Mouse (Mus musculus) heart, embryonic 16.5 days (tissue): ENCODE data around the gene Gm20517. TPM values are rescaled to one million over a fixed set of nuclear protein-coding genes. Genes with fewer than 3 reads are reported as not detected.
A peak's percentile ranks its signal among the peaks of the same experiment; 100 is the strongest.

ENCODE experiments used
- ATAC-seq: fragments of 200-750 bp; cut with Nextera tagmentation; replicated peaks from 2 replicates; pipeline ENCODE4 v1.8.0; 2017; ENCODE audit warnings: moderate number of reproducible peaks; ENCODE audit not compliant: insufficient read depth, low FRiP score; ENCODE audit errors: extremely low read depth
- H3K27ac ChIP-seq: fragments of 300-500 bp; sonication (generic); 2 replicates; pipeline ENCODE4 v1.5.1; 2014; ENCODE audit warnings: mild to moderate bottlenecking, low read length, control low read depth, moderate library complexity
- H3K27me3 ChIP-seq: fragments of 300-500 bp; sonication (generic); 2 replicates; pipeline ENCODE4 v1.6.1; 2014; ENCODE audit warnings: low read length, mixed read lengths; ENCODE audit not compliant: control insufficient read depth, insufficient read depth
- H3K36me3 ChIP-seq: fragments of 300-500 bp; sonication (generic); 2 replicates; pipeline ENCODE4 v1.6.1; 2014; ENCODE audit not compliant: control insufficient read depth, insufficient read depth
- H3K4me1 ChIP-seq: fragments of 300-500 bp; sonication (generic); 2 replicates; pipeline ENCODE4 v1.6.1; 2014; ENCODE audit warnings: low read length, mixed read lengths; ENCODE audit not compliant: control insufficient read depth, insufficient read depth
- H3K4me2 ChIP-seq: fragments of 300-500 bp; sonication (generic); 2 replicates; pipeline ENCODE4 v1.6.1; 2014; ENCODE audit warnings: low read depth, mild to moderate bottlenecking, control low read depth, low read length
- H3K4me3 ChIP-seq: fragments of 300-500 bp; sonication (generic); 2 replicates; pipeline ENCODE4 v1.5.1; 2014; ENCODE audit warnings: mild to moderate bottlenecking, control low read depth, low read length
- H3K9ac ChIP-seq: fragments of 300-500 bp; sonication (generic); 2 replicates; pipeline ENCODE4 v1.6.1; 2014; ENCODE audit warnings: low read length, control low read depth
- H3K9me3 ChIP-seq: fragments of 300-500 bp; sonication (generic); replicated peaks from 2 replicates; pipeline ENCODE4 v1.6.1; 2016; ENCODE audit warnings: low read length; ENCODE audit not compliant: control insufficient read depth
- WGBS: fragments of 180-500 bp; shearing (Covaris S2); extraction: QIAGEN DNeasy Blood & Tissue Kit; methylation state at CpG from one replicate; pipeline ENCODE4 v1.1.7; 2014; 5-methylcytosine and 5-hydroxymethylcytosine counted together
- polyA plus RNA-seq: library from polyadenylated mRNA; unstranded; fragments of >200 nt; fragmentation: Nextera tagmentation; extraction: Ambion mirVana; gene quantifications from 2 replicates; pipeline ENCODE4 v1.2.1, GENCODE M21; 2015

Gm20517 gene
- polyA plus RNA-seq, 1 experiment from 2014 or later, result 1.0 TPM

- no peak for ATAC-seq
- H3K4me1 ChIP-seq, result no peaks in the 10 kb centered on the region
- no peaks in the 10 kb centered on the region for H3K36me3 ChIP-seq
- no peaks in the 10 kb centered on the region for H3K9me3 ChIP-seq
- H3K27me3 ChIP-seq, result no peaks in the 10 kb centered on the region
- H3K27ac ChIP-seq, result no peak overlapping the region
- WGBS, result 55% methylated on average over 8 of the region's 8 CpGs
- H3K4me2 ChIP-seq, result no peak overlapping the region
- no peak overlapping the region for H3K4me3 ChIP-seq
- H3K9ac ChIP-seq, result no peak overlapping the region
Measured at GRCm38 (mm10) chr17:47574028-47574427, 37.4 kb upstream of the Gm20517 start.

GRCm38 (mm10) chr17:47574830-47575229, 36.6 kb upstream of the Gm20517 start:
- no peaks in the 10 kb centered on the region for H3K27me3 ChIP-seq
- no peak overlapping the region for H3K4me3 ChIP-seq
- 58% methylated on average over 11 of the region's 11 CpGs for WGBS
- no peaks in the 10 kb centered on the region for H3K9me3 ChIP-seq
- H3K4me2 ChIP-seq, result no peak overlapping the region
- H3K27ac ChIP-seq, result no peak overlapping the region
- H3K36me3 ChIP-seq, result no peaks in the 10 kb centered on the region
- no peak for ATAC-seq
- H3K4me1 ChIP-seq, result no peaks in the 10 kb centered on the region
- H3K9ac ChIP-seq, result no peak overlapping the region

- WGBS, result 77% methylated on average over 6 of the region's 6 CpGs
- no peaks in the 10 kb centered on the region for H3K4me1 ChIP-seq
- no peak overlapping the region for H3K9ac ChIP-seq
- H3K4me2 ChIP-seq, result no peak overlapping the region
- H3K4me3 ChIP-seq, result no peak overlapping the region
- H3K27me3 ChIP-seq, result no peaks in the 10 kb centered on the region
- no peak for ATAC-seq
- H3K27ac ChIP-seq, result no peak overlapping the region
- H3K9me3 ChIP-seq, result no peaks in the 10 kb centered on the region
- H3K36me3 ChIP-seq, result no peaks in the 10 kb centered on the region
Measured at GRCm38 (mm10) chr17:47578655-47579054, 32.7 kb upstream of the Gm20517 start.

DNA sequence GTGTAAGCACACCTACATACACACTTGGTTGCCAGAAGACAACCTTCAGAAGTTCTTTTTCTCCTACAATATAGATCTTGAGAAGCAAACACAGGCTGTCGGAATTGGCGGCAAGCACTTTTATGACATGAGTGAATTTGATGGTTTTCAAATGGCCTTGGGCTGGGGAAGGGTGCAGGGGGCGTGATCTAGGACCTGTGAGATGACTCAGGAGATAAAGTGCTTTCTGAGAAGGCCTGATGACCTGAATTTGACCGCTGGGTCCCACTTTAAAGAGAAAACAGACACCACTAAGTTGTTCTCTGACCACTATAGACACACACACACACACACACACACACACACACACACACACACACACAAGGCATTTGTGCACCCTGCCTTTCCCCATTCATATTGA, 30.4 kb upstream of the Gm20517 start:
- no peak overlapping the region for H3K9ac ChIP-seq
- no peak for ATAC-seq
- no peaks in the 10 kb centered on the region for H3K36me3 ChIP-seq
- no peak overlapping the region for H3K27ac ChIP-seq
- no peak overlapping the region for H3K4me3 ChIP-seq
- H3K4me2 ChIP-seq, result no peak overlapping the region
- no peaks in the 10 kb centered on the region for H3K9me3 ChIP-seq
- WGBS, result 90% methylated on average over 4 of the region's 4 CpGs
- no peaks in the 10 kb centered on the region for H3K27me3 ChIP-seq
- no peaks in the 10 kb centered on the region for H3K4me1 ChIP-seq

DNA sequence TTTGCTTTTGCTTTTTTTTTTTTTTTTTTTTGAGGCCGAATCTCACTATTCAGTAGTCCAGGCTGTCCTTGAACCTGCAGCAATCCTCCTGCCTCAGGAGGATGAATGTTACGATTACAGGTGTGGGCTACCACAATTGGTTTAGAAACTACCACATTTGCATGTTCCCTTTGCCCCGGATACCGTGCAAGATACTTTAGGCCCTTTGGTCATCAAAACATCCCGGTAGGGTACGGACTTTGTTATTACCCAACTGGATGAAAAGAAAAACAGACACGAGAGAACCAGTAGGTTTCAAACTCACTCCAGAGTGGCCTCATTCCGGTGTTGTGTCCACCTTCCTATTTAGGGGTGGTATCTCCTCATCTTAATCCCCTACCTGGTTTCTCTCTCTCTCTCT, 22.9 kb upstream of the Gm20517 start:
- peaks cover 6% of the 10 kb centered on the region for H3K4me1 ChIP-seq
- H3K9me3 ChIP-seq, result no peaks in the 10 kb centered on the region
- H3K4me2 ChIP-seq, result no peak overlapping the region
- H3K27me3 ChIP-seq, result no peaks in the 10 kb centered on the region
- 78% methylated on average over 8 of the region's 8 CpGs for WGBS
- H3K27ac ChIP-seq, result no peak overlapping the region
- no peak overlapping the region for H3K4me3 ChIP-seq
- ATAC-seq, result no peak
- no peaks in the 10 kb centered on the region for H3K36me3 ChIP-seq
- H3K9ac ChIP-seq, result no peak overlapping the region

GRCm38 (mm10) chr17:47591073-47591472, 20.3 kb upstream of the Gm20517 start:
- Histone ChIP-seq H3K9me3 (no peaks in the 10 kb centered on the region), H3K4me1 (peaks cover 14% of the 10 kb centered on the region), H3K4me2 (no peak overlapping the region), H3K9ac (no peak overlapping the region), H3K4me3 (no peak overlapping the region), H3K27ac (no peak overlapping the region), H3K27me3 (no peaks in the 10 kb centered on the region), H3K36me3 (no peaks in the 10 kb centered on the region)
- WGBS, result 48% methylated on average over 3 of the region's 3 CpGs
- ATAC-seq, result no peak

GRCm38 (mm10) chr17:47593215-47593853, 18.1 kb upstream of the Gm20517 start:
- Histone ChIP-seq H3K4me1 (peaks cover 35% of the 10 kb centered on the region), H3K4me3 (peak overlapping the region; percentile 75), H3K27ac (peak overlapping the region; percentile 98), H3K9me3 (no peaks in the 10 kb centered on the region), H3K4me2 (peak overlapping the region; percentile 91), H3K27me3 (no peaks in the 10 kb centered on the region), H3K9ac (peak overlapping the region; percentile 90), H3K36me3 (peaks cover 9% of the 10 kb centered on the region)
- ATAC-seq, result peak; percentile 84
- under 1% methylated on average over 63 of the region's 63 CpGs for WGBS

GRCm38 (mm10) chr17:47593854-47594182, 17.6 kb upstream of the Gm20517 start:
- under 1% methylated on average over 13 of the region's 13 CpGs for WGBS
- peak overlapping the region; percentile 98 for H3K27ac ChIP-seq

GRCm38 (mm10) chr17:47594183-47594968, 17.0 kb upstream of the Gm20517 start:
- H3K4me2 ChIP-seq, result peak overlapping the region; percentile 91
- peak overlapping the region; percentile 90 for H3K9ac ChIP-seq
- peak overlapping the region; percentile 98 for H3K27ac ChIP-seq
- H3K36me3 ChIP-seq, result peaks cover 12% of the 10 kb centered on the region
- peak overlapping the region; percentile 75 for H3K4me3 ChIP-seq
- no peak for ATAC-seq
- WGBS, result 1% methylated on average over 38 of the region's 43 CpGs
- H3K9me3 ChIP-seq, result no peaks in the 10 kb centered on the region
- H3K27me3 ChIP-seq, result no peaks in the 10 kb centered on the region
- peaks cover 38% of the 10 kb centered on the region for H3K4me1 ChIP-seq

More at GRCm38 (mm10) chr17:47593854-47594182, 17.6 kb upstream of the Gm20517 start:
- H3K27me3 ChIP-seq, result no peaks in the 10 kb centered on the region
- H3K36me3 ChIP-seq, result peaks cover 12% of the 10 kb centered on the region
- H3K4me3 ChIP-seq, result peak overlapping the region; percentile 75
- ATAC-seq, result no peak
- peak overlapping the region; percentile 90 for H3K9ac ChIP-seq
- H3K9me3 ChIP-seq, result no peaks in the 10 kb centered on the region
- H3K4me1 ChIP-seq, result peaks cover 37% of the 10 kb centered on the region
- H3K4me2 ChIP-seq, result peak overlapping the region; percentile 91
